Mouse (Mus musculus) midbrain, embryonic 11.5 days (tissue): ENCODE measurements around the gene Ly6g6c. TPM values are rescaled to one million over a fixed set of nuclear protein-coding genes. Genes with fewer than 3 reads are reported as not detected.
A peak's percentile ranks its signal among the peaks of the same experiment; 100 is the strongest.

Experiments used
- ATAC-seq: fragments of 200-750 bp; cut with Nextera tagmentation; 2 replicates; pipeline ENCODE4 v1.8.0; 2017; ENCODE audit warnings: moderate TSS enrichment, moderate library complexity; ENCODE audit not compliant: low FRiP score
- DNase-seq: peaks from one replicate; pipeline ENCODE4 v3.0.0; 2015; ENCODE audit warnings: low spot score; ENCODE audit errors: missing footprints
- H3K27ac ChIP-seq: fragments of 300-500 bp; sonication (generic); 2 replicates; pipeline ENCODE4 v1.5.1; 2014; ENCODE audit warnings: low read depth, low read length
- H3K27me3 ChIP-seq: fragments of 300-500 bp; sonication (generic); 2 replicates; pipeline ENCODE4 v1.6.1; 2014; ENCODE audit warnings: mild to moderate bottlenecking, low read length, moderate library complexity, mixed read lengths; ENCODE audit not compliant: control insufficient read depth, insufficient read depth
- H3K36me3 ChIP-seq: fragments of 300-500 bp; sonication (generic); 2 replicates; pipeline ENCODE4 v1.6.1; 2014; ENCODE audit warnings: mild to moderate bottlenecking, low read length, moderate library complexity, mixed read lengths; ENCODE audit not compliant: control insufficient read depth, insufficient read depth
- H3K4me1 ChIP-seq: fragments of 300-500 bp; sonication (generic); 2 replicates; pipeline ENCODE4 v1.6.1; 2014; ENCODE audit warnings: low read length; ENCODE audit not compliant: control insufficient read depth, insufficient read depth
- H3K4me2 ChIP-seq: fragments of 300-500 bp; sonication (generic); 2 replicates; pipeline ENCODE4 v1.6.1; 2014; ENCODE audit warnings: mild to moderate bottlenecking, moderate library complexity
- H3K4me3 ChIP-seq: fragments of 300-500 bp; sonication (generic); 2 replicates; pipeline ENCODE4 v1.5.1; 2014; ENCODE audit warnings: low read depth, low read length
- H3K9ac ChIP-seq: fragments of 300-500 bp; sonication (generic); 2 replicates; pipeline ENCODE4 v1.6.1; 2014; ENCODE audit warnings: low read length
- H3K9me3 ChIP-seq: fragments of 300-500 bp; sonication (generic); 2 replicates; pipeline ENCODE4 v1.6.1; 2016; ENCODE audit warnings: low read length; ENCODE audit not compliant: control insufficient read depth
- WGBS: fragments of 180-500 bp; shearing (Covaris S2); extraction: QIAGEN DNeasy Blood & Tissue Kit; methylation state at CpG from one replicate; pipeline ENCODE4 v1.1.7; 2014; 5-methylcytosine and 5-hydroxymethylcytosine counted together
- polyA plus RNA-seq: library from polyadenylated mRNA; unstranded; fragments of >200 nt; fragmentation: Nextera tagmentation; extraction: Ambion mirVana; gene quantifications from 2 replicates; pipeline ENCODE4 v1.2.1, GENCODE M21; 2014

Ly6g6c gene
- polyA plus RNA-seq, 1 experiment from 2014 or later, result not detected

DNA sequence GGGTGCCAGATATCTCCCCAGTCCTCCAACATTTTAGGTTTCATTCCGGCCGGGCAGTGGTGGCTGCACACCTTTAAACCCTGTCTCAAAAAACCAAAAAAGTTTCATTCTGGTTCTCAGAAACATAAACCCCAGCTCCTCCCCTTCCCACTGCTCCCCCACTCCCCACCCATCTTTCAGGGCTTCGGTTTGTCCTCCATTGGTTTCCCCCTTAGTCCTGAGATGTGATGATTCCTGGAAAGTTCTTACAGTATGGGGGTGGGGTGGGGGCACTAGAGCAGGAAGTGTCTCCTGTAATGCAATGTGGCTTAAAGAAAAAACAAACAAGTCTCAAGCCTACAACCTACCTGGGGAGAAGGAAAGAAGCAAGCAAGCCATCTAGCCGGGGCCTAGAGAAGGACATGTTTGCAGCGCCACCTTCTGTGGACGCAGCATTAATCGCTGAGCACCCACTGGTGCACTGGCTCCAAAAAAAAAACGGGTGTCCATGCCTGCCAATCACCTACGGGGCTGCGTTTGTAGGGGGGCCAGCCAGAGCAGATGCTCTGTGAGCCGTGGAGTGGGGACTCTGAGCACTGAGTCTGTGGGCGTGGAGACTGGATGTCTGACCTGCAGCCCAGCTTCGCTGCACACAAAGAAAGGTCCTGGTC, 40.7 kb downstream of the Ly6g6c start:
- H3K36me3 ChIP-seq, result peaks cover 4% of the 10 kb centered on the region; the same call in 1 of the 2 replicates
- DNase-seq (peak; percentile 89), ATAC-seq (peak; percentile 50)
- WGBS, result 22% methylated on average over 13 of the region's 13 CpGs
- peak overlapping the region; percentile 65 for H3K9ac ChIP-seq
- H3K9me3 ChIP-seq, result no peaks in the 10 kb centered on the region
- H3K4me2 ChIP-seq, result peak overlapping the region; percentile 39
- H3K27ac ChIP-seq, result no peak overlapping the region
- H3K4me3 ChIP-seq, result no peak overlapping the region
- H3K27me3 ChIP-seq, result no peaks in the 10 kb centered on the region
- peaks cover 8% of the 10 kb centered on the region for H3K4me1 ChIP-seq

DNA sequence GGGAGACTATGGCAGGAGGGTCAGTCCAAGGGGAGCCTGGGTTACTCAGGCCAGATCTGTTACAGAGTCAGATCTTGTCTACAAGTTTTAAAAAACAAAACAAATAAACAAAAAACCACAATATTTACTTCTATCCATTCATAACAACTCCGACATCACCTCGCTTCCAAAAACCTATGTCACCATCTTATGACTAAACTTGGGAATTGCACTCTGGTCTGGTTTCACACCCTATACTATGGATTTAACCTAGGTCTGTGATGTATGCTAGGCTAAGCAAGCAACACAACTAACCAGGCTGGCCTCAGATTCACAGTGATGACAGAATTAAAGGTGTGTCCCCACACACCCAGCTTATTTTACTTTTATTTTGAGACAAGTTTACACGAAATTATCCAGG, 41.3 kb downstream of the Ly6g6c start:
- DNase-seq, result no peak
- H3K4me3 ChIP-seq, result no peak overlapping the region

DNA sequence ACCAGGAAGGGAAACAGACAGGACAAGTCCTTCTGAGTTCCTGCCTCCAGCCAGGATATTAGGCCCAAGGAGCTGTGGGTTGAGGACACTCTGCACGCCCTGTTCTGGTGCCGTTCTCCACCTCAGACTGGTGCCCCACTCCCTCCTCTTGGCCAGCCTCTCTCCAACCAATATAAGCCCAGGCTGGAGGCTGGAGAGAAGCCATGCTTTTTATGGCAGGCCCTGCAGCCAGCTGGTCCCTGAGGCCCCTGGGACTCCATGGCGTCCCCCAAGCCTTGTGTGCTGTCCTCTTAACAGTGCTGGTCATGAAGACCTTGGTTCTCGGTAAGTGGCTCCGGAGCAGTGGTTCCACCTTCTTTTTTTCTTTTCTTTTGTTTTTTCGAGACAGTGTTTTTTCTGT, 42.9 kb downstream of the Ly6g6c start, which contains the start of gene Ly6g5c:
Gene Ly6g5c, plus strand, starts transcription at position 183 of the 400 bp plus-strand sequence.
- H3K4me3 ChIP-seq, result no peak within 1 kb of the TSS

More for the DNA sequence above, 41.3 kb downstream of the Ly6g6c start:
- Histone ChIP-seq H3K4me2 (peak overlapping the region; percentile 39), H3K36me3 (peaks cover under 1% of the 10 kb centered on the region; the same call in 1 of the 2 replicates), H3K4me1 (peaks cover 8% of the 10 kb centered on the region), H3K9ac (peak overlapping the region; percentile 65), H3K27ac (no peak overlapping the region), H3K9me3 (no peaks in the 10 kb centered on the region), H3K27me3 (no peaks in the 10 kb centered on the region)
- ATAC-seq, result no peak
- WGBS, result 69% methylated on average over 3 of the region's 3 CpGs

DNA sequence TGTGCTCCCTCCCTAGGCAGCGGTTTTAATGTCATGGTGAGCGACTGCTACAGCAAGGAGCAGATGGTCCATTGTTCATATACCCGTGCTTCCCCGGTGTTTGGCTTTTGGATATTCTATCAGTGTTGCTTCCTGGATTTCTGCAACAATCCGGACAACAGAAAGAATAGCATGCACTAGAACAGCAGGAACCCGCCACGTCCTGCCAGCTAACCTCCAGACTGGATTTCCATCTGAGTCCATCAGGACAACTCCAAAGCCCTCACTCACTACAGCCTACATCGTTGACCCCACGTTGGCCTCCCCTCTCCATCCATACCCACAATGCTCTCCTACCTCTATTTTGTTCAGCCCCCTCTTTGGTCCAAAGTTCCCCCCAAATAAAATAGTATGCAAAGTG, 46.6 kb downstream of the Ly6g6c start:
- Histone ChIP-seq H3K27me3 (no peaks in the 10 kb centered on the region), H3K27ac (no peak overlapping the region), H3K9me3 (no peaks in the 10 kb centered on the region), H3K9ac (no peak overlapping the region), H3K4me2 (no peak overlapping the region), H3K4me1 (no peaks in the 10 kb centered on the region), H3K36me3 (peaks cover 10% of the 10 kb centered on the region), H3K4me3 (no peak overlapping the region)
- WGBS, result 75% methylated on average over 9 of the region's 9 CpGs
- no peak for DNase-seq
- no peak for ATAC-seq

More for the DNA sequence above, 42.9 kb downstream of the Ly6g6c start, which contains the start of gene Ly6g5c:
- DNase-seq (no peak), ATAC-seq (no peak)
- no peaks in the 10 kb centered on the region for H3K9me3 ChIP-seq
- H3K36me3 ChIP-seq, result no peaks in the 10 kb centered on the region
- WGBS, result 89% methylated on average over 6 of the region's 6 CpGs
- no peak within 1 kb of the TSS for H3K9ac ChIP-seq
- H3K27me3 ChIP-seq, result no peaks in the 10 kb centered on the region
- no peak within 1 kb of the TSS for H3K27ac ChIP-seq
- H3K4me1 ChIP-seq, result peaks cover 8% of the 10 kb centered on the region
- no peak within 1 kb of the TSS for H3K4me2 ChIP-seq

DNA sequence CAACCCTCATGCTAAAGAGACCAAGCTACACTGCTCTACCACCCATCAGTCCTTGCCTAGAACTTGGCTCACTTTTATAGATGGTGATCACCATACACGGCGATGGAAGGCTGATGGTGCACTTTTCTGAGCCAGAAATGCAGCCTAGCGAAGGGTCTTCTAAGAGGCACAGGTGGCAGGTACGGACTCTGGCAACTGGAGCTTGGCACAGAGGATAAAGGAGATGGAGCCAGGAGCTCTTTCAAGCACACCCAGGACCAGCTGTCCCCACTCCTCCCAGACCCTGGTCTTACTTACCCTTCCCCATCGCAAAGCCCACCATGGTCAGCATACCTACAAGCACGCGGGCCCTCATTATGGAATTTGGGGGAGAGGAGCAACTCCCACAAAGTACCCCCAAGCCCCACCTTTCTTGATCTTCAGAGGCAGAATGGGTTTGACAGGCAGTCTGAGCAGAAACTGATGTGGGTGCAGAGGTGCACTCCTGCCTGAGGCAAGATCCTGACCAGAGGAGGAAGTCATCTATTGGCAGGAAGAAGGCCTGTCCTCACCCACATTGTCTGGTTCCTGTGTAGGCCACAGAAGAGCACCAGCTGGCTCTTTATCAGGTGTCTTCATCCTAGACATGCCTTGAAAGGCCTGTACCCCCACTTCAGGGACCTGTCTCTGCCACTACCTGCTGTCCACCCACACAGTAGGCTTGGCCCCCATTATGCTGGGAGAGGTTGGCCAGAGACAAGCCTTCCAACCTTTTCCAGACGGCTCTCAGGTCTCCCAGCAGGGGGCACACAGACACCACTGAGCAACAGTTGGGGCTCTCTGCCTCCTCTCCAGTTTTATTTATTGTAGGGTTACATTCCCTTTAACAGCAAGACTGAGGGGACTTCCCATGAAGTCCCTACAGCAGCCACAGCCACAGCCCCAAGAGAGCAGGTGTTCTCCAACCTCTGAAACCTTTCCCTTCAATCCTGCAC, 50.1 kb downstream of the Ly6g6c start, which contains the start of gene Ly6g5b:
Gene Ly6g5b, minus strand, starts transcription at position 383 of the 974 bp plus-strand sequence.
- H3K9me3 ChIP-seq, result no peaks in the 10 kb centered on the region

More for the DNA sequence above, 50.1 kb downstream of the Ly6g6c start, which contains the start of gene Ly6g5b:
- Histone ChIP-seq H3K4me1 (peaks cover 4% of the 10 kb centered on the region), H3K4me3 (no peak within 1 kb of the TSS), H3K4me2 (no peak within 1 kb of the TSS), H3K36me3 (peaks cover 18% of the 10 kb centered on the region), H3K9ac (no peak within 1 kb of the TSS; the same call in 1 of the 2 replicates), H3K27ac (no peak within 1 kb of the TSS), H3K27me3 (no peaks in the 10 kb centered on the region)
- WGBS, result 87% methylated on average over 8 of the region's 8 CpGs
- ATAC-seq (no peak), DNase-seq (no peak)

Other genes with a start within 250 kb of the Ly6g6c start
- gene Stk19, start 228.4 kb upstream of the Ly6g6c start, polyA plus RNA-seq, result 20.2 and 21.5 TPM in 2 replicates
- 60.7 and 64.8 TPM in 2 replicates for gene Dxo, start 228.4 kb upstream of the Ly6g6c start, polyA plus RNA-seq
- gene Skiv2l, start 215.2 kb upstream of the Ly6g6c start, polyA plus RNA-seq, result 30.7 and 36.2 TPM in 2 replicates
- gene Nelfe, start 215.0 kb upstream of the Ly6g6c start, polyA plus RNA-seq, result 117 and 125 TPM in 2 replicates
- 1.6 and 1.9 TPM in 2 replicates for gene Cfb, start 202.9 kb upstream of the Ly6g6c start, polyA plus RNA-seq
- gene Zbtb12, start 185.9 kb upstream of the Ly6g6c start, polyA plus RNA-seq, result 2.5 and 2.9 TPM in 2 replicates
- gene Gm20547, start 183.3 kb upstream of the Ly6g6c start, polyA plus RNA-seq, result 0.05 and 0.15 TPM in 2 replicates
- 0.83 and 1.5 TPM in 2 replicates for gene C2, start 167.1 kb upstream of the Ly6g6c start, polyA plus RNA-seq
- 56.9 and 60.5 TPM in 2 replicates for gene Ehmt2, start 166.9 kb upstream of the Ly6g6c start, polyA plus RNA-seq
- gene Slc44a4, start 150.9 kb upstream of the Ly6g6c start, polyA plus RNA-seq, result not detected in 2 replicates
- 11.0 and 12.3 TPM in 2 replicates for gene Neu1, start 134.1 kb upstream of the Ly6g6c start, polyA plus RNA-seq
- 0.08 and 0.26 TPM in 2 replicates for gene Hspa1b, start 106.2 kb upstream of the Ly6g6c start, polyA plus RNA-seq
- gene Gm20481, start 95.5 kb upstream of the Ly6g6c start, polyA plus RNA-seq, result not detected in 2 replicates
- gene Hspa1a, start 93.2 kb upstream of the Ly6g6c start, polyA plus RNA-seq, result 0.59 and 1.2 TPM in 2 replicates
- 1.4 and 2.0 TPM in 2 replicates for gene Hspa1l, start 92.7 kb upstream of the Ly6g6c start, polyA plus RNA-seq
- 213 and 234 TPM in 2 replicates for gene Lsm2, start 83.5 kb upstream of the Ly6g6c start, polyA plus RNA-seq
- 76.1 and 81.2 TPM in 2 replicates for gene Vars, start 64.4 kb upstream of the Ly6g6c start, polyA plus RNA-seq
- 0.07 TPM in 1 of 2 replicates, not detected in the other for gene Vwa7, start 48.8 kb upstream of the Ly6g6c start, polyA plus RNA-seq
- gene Sapcd1, start 37.4 kb upstream of the Ly6g6c start, polyA plus RNA-seq, result 5.3 and 7.3 TPM in 2 replicates
- gene Msh5, start 18.6 kb upstream of the Ly6g6c start, polyA plus RNA-seq, result 5.0 and 5.2 TPM in 2 replicates
- 73.8 and 83.9 TPM in 2 replicates for gene Clic1, start 15.4 kb upstream of the Ly6g6c start, polyA plus RNA-seq
- gene Ddah2, start 6.4 kb upstream of the Ly6g6c start, polyA plus RNA-seq, result 614 and 653 TPM in 2 replicates
- gene Mpig6b, start 796 bp downstream of the Ly6g6c start, polyA plus RNA-seq, result 0.76 and 0.89 TPM in 2 replicates
- not detected in 2 replicates for gene Ly6g6e, start 11.5 kb downstream of the Ly6g6c start, polyA plus RNA-seq
- gene Ly6g6d, start 12.7 kb downstream of the Ly6g6c start, polyA plus RNA-seq, result 0.97 and 1.5 TPM in 2 replicates
- gene Ly6g6f, start 20.2 kb downstream of the Ly6g6c start, polyA plus RNA-seq, result 0.28 and 0.74 TPM in 2 replicates
- 40.5 and 45.2 TPM in 2 replicates for gene Abhd16a, start 23.9 kb downstream of the Ly6g6c start, polyA plus RNA-seq
- not detected in 2 replicates for gene Ly6g5c, start 42.9 kb downstream of the Ly6g6c start, polyA plus RNA-seq
- gene Ly6g5b, start 50.0 kb downstream of the Ly6g6c start, polyA plus RNA-seq, result 0.86 and 1.2 TPM in 2 replicates
- 24.4 and 26.3 TPM in 2 replicates for gene Gpank1, start 56.1 kb downstream of the Ly6g6c start, polyA plus RNA-seq
- 293 and 299 TPM in 2 replicates for gene Csnk2b, start 56.7 kb downstream of the Ly6g6c start, polyA plus RNA-seq
- gene D17H6S53E, start 61.0 kb downstream of the Ly6g6c start, polyA plus RNA-seq, result 7.1 and 8.1 TPM in 2 replicates
- 0.37 and 0.45 TPM in 2 replicates for gene Apom, start 66.7 kb downstream of the Ly6g6c start, polyA plus RNA-seq
- 96.0 and 104 TPM in 2 replicates for gene Bag6, start 69.8 kb downstream of the Ly6g6c start, polyA plus RNA-seq
- gene Prrc2a, start 99.5 kb downstream of the Ly6g6c start, polyA plus RNA-seq, result 138 and 153 TPM in 2 replicates
- gene Aif1, start 110.7 kb downstream of the Ly6g6c start, polyA plus RNA-seq, result 7.8 and 8.4 TPM in 2 replicates
- 7.8 and 10.2 TPM in 2 replicates for gene Lst1, start 123.1 kb downstream of the Ly6g6c start, polyA plus RNA-seq
- 0.41 TPM in 1 of 2 replicates, not detected in the other for gene Ltb, start 129.1 kb downstream of the Ly6g6c start, polyA plus RNA-seq
- gene Tnf, start 136.6 kb downstream of the Ly6g6c start, polyA plus RNA-seq, result 0.26 TPM in 1 of 2 replicates, not detected in the other
- not detected in 2 replicates for gene Lta, start 140.0 kb downstream of the Ly6g6c start, polyA plus RNA-seq
- not detected in 2 replicates for gene Gm16181, start 155.4 kb downstream of the Ly6g6c start, polyA plus RNA-seq
- gene Atp6v1g2, start 168.3 kb downstream of the Ly6g6c start, polyA plus RNA-seq, result 17.0 and 17.8 TPM in 2 replicates
- gene Nfkbil1, start 170.4 kb downstream of the Ly6g6c start, polyA plus RNA-seq, result 3.3 and 4.4 TPM in 2 replicates
- gene Ddx39b, start 176.4 kb downstream of the Ly6g6c start, polyA plus RNA-seq, result 649 and 657 TPM in 2 replicates
- 42.2 and 45.9 TPM in 2 replicates for gene H2-D1, start 197.3 kb downstream of the Ly6g6c start, polyA plus RNA-seq